In the genomic region with DNA sequence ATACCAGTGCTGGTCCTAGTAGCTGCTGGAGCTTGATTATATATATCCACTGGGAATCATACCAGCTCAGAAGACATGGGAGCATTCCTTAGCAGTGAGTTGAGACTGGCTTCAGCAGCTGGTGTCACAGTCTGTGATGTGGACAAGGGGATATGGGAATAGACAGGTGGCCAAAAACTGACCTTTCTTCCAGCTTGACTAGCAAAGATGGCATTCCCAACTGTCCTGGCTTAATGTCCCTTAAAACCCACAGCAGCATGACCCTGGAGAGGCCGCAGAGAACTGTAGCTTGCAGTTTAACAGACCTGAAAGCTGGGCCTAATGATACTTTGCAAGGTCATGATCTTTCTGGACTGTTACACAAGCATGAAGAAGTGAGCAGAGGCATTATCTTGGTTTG, we compare ENCODE assay signal across 12 mouse cellular contexts.
"Had no signal": no experiment of that assay in that cellular context is flagged by ENCODE, and none has a peak within 500 bp of the region (broad histone marks: within the 10 kb centered on the region; RNA-seq: fewer than 3 reads in every experiment).

No protein-coding gene starts in this region.

- ATAC-seq: hindbrain, postnatal 0 days; intestine, embryonic 15.5 days; lung, postnatal 0 days; midbrain, embryonic 13.5 days had no signal

- H3K9ac ChIP-seq: intestine, embryonic 15.5 days; liver, embryonic 15.5 days; midbrain, embryonic 13.5 days; neural tube, embryonic 15.5 days had no signal

- H3K4me1 ChIP-seq: intestine, embryonic 15.5 days; liver, embryonic 15.5 days; midbrain, embryonic 13.5 days; neural tube, embryonic 15.5 days had no signal

- H3K4me2 ChIP-seq: intestine, embryonic 15.5 days; liver, embryonic 15.5 days; midbrain, embryonic 13.5 days; neural tube, embryonic 15.5 days had no signal

- H3K27ac ChIP-seq: hindbrain, postnatal 0 days; intestine, embryonic 15.5 days; left cerebral cortex, adult 2 months; liver, embryonic 15.5 days; midbrain, embryonic 13.5 days; neural tube, embryonic 15.5 days had no signal

- H3K36me3 ChIP-seq: intestine, embryonic 15.5 days; liver, embryonic 15.5 days; midbrain, embryonic 13.5 days; neural tube, embryonic 15.5 days had no signal

- H3K9me3 ChIP-seq: intestine, embryonic 15.5 days; liver, embryonic 15.5 days; neural tube, embryonic 15.5 days had no signal

- H3K27me3 ChIP-seq: intestine, embryonic 15.5 days; liver, embryonic 15.5 days; midbrain, embryonic 13.5 days; neural tube, embryonic 15.5 days had no signal

- H3K4me3 ChIP-seq: intestine, embryonic 15.5 days; left cerebral cortex, adult 2 months; liver, embryonic 15.5 days; midbrain, embryonic 13.5 days; neural tube, embryonic 15.5 days had no signal

- DNase-seq: lung, adult 2 months; lung, postnatal 36 days; right cerebral cortex, adult 18-20 months; right cerebral cortex, postnatal 25 days; thymus, postnatal 36 days had no signal
